Mouse (Mus musculus) lung, postnatal 14 days (tissue): ENCODE measurements around the gene Brpf3.
"Not testable (repeated sequence)": the region's sequence is repeated elsewhere in the genome, so short reads cannot be mapped to it uniquely, and the experiment has no call there.

Source experiments
- DNase-seq: peaks from one replicate; pipeline ENCODE4 v3.0.0; 2021

Gene Brpf3

DNA sequence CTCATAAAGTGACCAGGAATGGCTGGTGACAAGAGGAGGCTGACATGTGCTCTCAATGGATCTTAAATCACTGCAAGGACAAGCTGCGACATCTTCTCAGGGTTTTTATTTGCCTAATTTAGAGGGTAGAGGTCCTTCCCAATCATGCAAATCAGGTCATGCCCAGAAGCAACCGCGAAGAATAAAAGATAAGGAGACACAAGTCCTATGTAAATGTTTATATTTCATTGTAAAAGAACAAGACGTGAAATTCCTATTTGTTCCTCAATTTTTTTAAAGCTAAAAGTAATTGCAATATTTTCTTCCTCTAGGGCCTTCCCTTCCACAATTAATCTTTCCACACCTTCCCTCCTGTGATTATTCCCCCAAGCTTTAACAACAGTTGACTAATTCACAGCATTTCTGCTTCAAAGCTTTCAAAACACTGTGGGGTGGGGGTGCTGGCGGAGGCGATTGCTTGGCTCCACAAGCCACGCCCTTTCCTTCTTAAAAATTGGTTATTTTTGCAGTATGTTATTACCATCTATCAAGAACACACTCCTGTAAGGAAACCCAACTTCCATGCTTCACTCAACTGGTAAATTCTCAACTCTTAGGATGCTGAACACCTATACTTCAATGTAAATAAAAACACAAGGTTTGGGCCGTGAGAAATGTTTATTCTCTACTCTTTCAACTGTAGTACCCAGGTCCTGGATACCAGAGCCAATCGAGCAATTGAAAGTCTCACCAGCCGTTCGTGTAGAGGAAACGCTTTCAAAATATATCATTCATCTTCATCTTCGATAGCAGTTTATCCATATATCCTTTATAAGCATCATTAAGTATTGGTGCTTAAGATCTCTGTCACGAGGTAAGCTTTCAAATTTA is 1.4 kb upstream of the Brpf3 start:
- peak; percentile 23 for DNase-seq

DNA sequence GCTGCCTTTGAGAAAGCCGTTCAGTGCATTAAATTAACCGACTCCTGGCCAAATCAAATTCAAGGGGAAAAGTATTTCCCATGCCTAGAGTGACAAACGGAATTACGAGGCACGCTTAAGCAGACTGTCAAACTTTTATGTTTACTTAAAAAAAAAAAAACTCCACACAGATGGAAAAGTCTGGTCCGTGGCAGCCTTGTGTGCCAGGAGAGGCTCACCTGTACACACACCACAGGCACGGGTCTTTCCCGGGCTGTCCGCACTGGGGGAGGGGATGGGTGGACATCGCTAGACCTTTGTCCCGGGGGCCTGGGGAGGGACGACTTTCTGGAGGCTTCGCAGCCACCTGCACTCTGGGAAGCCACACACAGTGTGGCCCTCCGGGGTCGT is 614 bp upstream of the Brpf3 start:
- DNase-seq = peak; percentile 16

DNA sequence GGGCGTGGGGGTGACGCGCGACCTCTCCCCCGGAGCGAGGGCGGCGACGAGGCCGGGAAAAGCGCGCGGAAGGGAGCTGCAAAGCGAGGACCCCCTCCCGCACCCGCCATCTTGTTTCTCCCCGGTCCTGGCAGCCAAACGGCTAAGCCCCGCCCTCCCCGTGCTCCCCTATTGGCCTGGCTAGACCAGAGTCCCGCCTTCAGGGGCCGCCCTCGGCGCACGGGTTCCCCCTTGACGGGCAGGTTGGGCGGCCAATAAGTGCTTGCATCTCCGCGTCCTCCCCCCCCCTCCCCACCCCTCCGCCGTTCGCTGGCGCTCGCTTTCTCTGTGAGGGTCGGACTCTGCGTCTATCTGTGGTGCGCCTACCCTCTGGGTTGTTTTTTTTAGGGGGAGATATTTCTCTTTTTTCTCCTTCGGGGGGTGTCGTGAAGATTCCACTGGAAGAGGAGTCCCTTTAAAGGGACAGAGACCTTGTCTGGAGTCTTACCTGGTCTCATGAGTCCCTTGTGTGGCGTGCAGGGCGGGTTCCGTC is 650 bp downstream of the Brpf3 start:
- peak; percentile 100 for DNase-seq

DNA sequence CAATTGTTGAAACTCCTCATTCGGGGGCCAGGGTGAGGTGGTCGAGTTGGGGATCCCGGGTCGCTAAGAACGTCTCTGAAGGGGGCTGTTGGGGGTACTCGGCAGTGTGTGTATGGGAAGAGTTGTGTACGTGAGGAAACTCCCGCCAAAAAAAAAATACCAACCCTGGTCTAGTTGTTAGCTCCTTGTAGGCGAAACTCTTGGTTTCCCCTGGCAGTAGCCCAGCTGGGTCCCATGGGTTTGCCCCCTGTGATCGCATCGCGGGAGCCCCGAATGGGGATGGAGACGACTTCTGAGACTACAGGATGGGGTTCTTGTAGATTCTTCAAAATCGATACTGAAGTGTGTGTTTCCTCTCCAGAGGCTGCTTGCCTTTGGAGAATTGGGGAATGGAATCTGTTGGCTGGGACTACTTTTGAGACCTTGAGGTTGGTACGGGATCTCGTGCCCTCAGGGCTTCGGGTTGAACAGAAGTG is 1.2 kb downstream of the Brpf3 start:
- DNase-seq = no peak

DNA sequence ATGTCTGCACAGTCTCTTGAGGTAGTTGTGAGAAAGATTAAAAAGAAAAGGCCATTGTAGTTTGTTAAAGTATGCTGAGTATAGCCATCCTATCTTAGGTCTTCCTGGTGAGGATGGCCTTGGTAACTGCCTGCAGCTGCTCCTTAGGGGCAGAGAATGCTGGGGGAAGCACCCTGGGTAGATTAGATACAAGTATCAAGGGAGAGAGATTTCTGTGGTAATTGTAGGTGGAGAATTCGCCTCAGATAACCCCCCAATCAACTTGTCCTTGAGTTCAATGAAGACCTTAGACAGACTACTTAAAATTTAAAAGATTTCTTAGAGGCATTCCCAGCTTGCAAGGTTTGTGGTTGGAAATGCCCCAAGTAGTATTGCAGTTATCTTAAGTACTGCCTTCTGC is 2.4 kb downstream of the Brpf3 start:
- no peak for DNase-seq

DNA sequence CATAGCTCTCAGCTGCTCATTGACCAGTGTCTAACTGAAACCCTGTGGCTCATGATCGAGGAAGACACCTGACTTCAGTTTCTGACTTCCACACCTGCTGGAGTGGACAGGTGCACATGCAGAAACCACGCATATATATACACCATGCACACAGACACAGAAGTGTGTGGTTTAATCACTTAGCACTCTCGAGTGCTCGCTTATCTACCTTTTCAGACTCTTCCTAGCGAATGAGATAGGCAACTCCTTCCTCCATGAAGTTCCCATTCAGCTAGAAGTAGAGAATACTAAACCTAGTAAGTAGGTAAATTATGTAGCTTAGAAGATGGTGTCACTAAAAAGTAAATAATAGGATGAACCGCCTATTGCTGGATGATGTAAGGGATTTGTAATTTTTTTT is 4.1 kb downstream of the Brpf3 start:
- DNase-seq = no peak

DNA sequence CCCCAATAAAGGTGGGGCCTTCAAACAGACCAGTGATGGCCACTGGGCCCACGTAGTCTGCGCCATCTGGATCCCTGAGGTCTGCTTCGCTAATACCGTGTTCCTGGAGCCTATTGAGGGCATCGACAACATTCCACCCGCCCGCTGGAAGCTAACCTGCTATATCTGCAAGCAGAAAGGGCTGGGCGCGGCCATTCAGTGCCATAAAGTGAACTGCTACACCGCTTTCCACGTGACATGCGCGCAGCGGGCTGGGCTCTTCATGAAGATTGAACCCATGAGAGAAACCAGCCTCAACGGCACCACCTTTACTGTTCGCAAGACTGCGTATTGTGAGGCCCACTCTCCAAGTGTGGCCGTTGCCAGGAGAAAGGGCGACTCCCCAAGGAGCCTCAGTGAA is 5.9 kb downstream of the Brpf3 start:
- no peak for DNase-seq

DNA sequence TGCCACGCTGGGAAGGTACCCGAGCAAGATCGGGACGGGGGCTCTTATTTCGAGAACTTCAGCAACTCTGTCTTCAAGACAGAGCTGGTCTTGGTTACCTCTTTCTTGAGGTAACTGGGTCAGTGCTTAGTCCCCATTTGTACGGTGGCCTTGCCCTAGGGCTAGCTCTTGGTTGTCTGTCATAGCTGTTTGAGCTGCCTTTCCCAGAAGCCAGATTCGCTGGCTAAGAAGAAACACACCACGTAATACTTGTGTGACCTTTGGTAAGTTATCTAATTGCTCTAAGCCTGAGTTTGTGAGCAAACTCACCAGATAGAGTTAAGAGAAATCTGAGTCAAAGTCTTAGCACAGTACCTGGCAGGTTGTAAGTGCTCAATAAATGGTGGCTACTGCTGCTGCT is 7.8 kb downstream of the Brpf3 start:
- DNase-seq = no peak

DNA sequence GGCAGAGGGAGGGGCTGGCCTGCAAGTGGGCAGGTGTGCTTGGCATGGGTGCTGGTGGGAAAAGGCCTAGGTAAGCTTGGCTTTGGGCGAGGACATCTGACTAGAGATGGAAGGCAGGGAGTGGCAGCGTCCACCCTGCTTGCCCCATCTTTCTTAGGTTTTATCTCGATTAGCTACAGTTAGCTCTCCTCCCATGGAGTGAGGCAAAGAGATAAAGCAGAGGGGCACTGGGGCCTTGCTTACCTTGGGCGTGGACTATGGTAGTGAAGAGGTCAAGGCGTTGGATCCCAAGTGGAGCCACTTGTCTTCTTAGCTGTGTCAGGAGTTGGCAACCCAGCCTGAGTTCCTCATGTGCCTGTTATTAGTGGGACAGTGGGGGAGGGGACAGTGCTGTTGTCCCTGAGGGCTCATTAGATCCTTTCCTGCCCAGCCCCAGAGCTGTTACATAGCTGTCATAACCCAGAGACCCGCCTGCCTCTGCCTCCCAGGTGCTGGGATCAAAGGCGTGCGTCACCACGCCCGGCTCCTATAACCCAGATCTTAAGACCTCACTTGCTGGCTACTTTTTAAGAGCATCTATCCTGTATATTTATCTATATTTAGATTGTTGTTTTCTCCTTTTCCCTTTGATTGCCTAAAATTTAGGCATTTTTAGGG is 8.4 kb downstream of the Brpf3 start:
- no peak for DNase-seq

DNA sequence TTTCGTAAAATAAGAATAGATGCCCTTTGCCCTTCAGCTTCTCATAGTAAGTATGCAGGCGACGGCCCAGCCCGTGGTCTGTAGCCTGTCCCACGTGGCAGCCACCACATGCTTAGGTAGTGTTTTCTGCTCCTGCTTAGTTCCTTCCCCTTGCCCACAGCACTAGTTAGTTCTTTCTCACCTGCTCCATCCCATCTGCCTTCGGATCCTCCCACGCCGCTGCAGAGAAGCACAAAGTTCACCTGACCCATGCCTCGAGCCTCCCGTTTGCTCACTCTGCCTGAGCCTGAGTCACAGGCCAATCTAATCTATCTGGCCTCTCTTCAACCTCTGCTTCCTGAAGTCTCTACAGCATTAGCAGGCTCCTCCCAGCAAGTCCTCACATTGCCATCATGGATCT is 11.5 kb downstream of the Brpf3 start:
- no peak for DNase-seq

DNA sequence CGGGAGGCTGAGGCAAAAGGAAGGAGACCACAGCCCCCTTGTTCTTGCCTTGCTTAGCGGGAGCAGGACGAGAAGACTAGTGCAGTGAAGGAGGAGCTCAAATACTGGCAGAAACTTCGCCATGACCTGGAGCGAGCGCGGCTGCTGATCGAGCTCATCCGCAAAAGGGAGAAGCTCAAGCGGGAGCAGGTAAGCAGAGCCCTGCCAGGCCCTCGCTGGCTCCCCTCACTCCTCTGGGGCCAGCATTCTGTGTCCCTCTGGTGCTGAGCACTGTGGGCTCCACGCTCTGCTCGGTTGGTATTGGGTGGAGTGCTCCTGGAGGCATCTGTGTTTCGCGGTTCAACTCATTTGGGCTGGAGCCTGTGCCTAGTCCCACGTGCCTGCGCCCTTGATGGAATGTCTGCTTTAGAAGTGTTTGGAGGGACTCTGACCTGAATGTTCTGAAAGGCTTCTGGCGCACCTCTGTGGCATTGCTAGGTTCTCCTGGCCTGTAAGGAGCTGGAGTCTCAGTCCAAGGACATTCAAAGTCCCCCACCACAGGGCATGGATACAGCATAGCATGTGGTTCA is 13.7 kb downstream of the Brpf3 start:
- DNase-seq = no peak

DNA sequence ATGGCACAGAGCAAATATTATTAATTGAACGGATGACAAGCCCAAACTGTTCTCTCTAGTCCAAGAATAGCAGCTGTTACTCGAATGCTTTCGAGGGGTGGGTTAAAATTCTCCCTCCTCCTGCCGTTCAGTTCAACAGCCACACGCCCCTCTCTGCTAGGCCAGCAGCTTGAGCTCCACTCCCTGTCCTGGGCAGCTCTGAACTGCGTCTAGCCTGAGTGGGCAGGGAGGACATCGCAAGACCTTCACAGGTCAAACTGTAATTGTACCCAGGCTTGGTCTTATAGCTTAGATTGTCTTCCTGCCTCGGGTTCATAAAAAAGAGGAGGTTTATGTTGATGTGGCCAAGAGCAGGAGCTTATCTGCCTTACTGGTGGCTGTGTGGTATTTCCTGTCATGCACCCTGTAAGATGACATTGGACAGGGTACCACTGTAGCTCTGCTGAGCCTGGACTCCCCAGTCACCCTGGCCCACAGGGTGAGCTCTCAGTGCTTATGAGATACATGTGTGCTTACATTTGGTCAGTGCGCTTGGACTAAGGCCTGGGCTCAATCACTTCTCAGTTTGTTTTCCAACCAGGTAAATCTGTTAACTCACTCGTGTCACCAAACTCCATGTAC is 14.6 kb downstream of the Brpf3 start:
- no peak for DNase-seq

DNA sequence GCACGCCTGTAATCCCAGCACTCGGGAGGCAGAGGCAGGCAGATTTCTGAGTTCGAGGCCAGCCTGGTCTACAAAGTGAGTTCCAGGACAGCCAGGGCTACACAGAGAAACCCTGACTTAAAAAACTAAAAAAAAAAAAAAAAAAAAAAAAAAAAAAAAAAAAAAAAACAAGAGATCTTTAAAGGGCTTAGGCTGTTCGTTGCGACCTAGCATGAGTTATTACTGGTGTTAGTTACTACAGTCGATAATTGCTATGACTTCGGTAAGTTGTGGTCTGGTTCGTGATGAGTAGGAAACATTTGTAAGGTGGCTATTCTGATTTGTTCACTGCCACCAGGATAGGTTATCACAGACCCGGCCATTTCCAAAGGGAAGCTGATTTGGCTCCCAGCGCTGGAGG is 15.4 kb downstream of the Brpf3 start:
- not testable (repeated sequence) for DNase-seq

DNA sequence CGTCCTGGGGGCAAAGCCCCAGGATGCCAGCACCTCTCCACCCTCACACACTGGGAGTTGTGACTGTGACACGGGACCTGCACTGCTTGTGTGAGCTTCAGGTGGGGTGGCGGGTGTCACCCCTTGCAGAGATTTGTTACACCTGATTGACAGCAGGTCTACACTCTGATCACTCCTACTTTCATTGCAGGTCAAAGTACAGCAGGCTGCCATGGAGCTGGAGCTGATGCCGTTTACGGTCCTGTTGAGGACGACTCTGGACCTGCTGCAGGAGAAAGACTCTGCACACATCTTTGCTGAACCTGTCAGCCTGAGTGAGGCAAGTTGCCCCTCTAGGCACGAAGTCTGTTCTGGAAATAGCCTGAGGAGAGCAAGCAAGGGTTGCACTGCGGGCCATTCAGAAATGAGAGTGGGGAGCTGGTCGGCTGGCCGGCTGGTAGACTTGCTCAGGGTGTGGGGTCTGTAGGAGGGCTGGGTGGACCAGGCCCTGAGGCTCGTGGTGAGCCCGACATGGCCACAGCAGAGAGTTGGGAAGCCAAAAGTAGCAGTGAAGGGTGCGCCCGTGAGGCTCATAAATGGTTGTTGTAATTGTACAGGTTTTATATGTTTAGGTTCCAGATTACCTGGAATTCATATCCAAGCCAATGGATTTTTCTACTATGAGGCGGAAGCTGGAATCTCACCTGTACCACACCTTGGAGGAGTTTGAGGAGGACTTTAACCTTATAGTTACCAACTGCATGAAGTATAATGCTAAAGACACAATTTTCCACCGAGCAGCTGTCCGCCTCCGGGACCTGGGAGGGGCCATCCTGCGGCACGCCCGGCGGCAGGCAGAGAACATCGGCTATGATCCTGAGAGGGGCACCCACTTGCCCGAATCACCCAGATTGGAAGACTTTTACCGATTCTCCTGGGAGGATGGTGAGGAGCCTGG is 16.3 kb downstream of the Brpf3 start:
- DNase-seq = no peak

DNA sequence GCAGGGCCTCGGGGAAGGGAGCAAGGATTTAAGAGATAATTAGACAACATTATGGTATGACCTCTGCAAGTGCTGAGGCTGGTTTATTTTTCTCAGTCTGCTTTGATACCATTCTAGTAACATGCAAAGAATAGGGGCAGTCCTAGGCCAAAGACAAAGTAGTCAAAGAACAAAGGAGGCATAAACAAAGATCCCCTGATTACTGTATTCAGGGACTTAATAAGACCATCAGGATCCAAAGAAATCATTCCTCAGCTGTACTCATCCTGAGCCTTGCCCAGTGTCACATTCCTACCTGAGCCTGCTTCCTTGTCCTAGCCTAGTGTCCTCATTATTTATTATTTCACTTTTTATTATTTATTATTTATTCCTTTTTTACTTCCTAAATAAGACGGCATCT is 19.3 kb downstream of the Brpf3 start:
- DNase-seq = no peak

DNA sequence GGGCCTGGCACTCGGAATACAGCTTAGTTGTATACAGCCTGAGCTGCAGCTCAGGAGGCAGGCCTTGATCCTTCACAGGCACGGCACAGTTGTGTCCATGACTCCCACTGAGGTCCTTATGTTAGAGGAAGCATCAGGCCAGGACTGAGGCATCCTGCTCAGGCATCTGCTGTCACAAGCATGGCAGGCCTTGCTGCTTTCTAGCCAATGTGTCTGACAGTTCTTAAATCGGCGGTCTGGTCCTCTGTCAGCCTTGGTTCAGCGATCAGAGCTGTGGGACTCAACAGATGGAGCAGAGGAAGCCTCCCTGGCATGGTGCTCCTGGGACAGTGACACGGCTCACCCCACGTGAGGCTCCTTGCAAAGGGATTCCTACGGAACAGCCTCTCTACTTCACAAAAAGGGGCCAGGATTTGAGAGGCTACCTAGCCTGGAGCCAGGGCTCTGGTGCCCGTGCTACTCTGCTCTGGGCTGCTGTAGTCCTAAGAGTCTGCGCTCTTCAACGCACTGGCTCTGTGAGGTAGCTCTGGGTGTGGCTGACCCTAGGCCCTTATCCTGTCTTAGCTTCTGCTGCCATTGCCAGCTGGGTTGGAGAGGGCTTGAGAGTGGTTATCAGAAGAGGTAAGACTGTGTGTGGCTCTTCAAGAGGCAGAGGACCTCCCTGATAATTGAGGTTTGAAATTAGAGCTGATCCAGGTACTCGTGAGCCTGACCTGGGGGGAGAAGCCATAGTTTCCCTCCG is 22.3 kb downstream of the Brpf3 start:
- DNase-seq = no peak

DNA sequence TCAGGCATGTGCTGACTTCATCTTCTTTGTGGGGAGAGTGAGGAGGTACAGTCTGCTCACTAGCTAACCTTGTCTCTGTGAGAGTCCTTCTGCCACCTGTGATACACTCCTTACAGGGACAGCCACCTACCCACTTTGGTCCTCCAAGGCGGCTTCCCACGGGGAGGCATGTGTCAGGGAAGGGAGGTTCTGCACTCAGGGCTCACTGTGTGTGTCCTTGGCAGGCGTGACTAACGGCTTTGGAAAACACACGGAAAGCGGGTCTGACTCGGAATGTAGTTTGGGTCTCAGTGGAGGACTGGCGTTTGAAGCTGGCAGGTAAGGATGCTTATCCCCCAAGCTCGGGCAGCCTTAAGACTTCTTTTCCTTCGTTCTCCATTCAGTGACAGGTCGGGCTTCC is 22.9 kb downstream of the Brpf3 start:
- no peak for DNase-seq

DNA sequence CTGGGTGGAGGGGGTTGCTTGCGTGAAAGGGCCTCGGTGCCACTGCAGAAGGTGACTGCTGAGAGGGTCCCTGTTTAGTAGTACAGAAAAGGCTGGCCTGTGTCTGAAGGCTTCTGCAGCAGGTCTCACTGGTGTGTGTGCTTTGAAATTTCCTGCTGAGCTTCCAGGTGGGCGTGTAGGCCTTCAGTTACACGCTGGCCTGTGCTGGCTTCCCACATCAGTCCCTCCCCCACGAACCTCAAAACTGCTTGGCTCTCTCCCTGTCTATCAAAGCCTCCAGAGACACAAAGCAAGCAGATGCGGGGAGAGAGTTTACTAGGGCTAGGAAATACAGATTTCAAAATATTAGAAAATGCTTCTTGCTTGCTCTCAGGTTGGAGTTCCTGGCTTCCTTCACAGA is 24.0 kb downstream of the Brpf3 start:
- no peak for DNase-seq

DNA sequence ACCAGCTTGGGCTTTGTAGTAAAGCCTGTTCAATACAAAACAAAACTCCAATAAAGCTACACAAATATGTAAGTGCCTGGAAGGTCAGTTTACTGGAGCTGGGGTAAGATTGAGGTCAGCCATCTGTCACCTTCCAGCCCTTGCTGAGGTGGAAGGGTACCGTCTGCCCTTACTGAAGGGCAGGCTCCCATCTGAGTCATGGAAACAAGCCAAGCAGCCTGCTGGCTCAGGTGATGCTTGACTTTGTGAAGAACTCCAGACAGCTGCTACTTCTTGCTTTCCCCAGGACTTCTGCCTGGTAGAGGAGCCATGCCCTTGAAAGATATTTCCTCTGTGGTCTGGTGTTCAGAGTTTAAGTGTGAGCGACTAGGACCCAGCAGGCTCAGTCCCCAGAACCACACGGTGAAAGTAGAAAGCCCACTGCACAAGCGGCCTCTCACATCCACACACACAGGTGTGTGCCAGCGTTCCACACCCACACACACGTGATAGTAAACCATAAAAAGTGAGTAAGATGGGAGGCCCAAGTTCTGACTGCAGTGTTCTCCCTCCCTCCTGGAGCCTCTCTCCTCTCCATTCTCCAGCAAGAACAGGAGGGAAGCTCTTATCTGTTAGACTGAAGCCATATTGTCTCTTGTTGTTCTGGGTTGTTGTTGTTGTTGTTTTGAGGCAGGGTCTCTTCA is 24.6 kb downstream of the Brpf3 start:
- no peak for DNase-seq

DNA sequence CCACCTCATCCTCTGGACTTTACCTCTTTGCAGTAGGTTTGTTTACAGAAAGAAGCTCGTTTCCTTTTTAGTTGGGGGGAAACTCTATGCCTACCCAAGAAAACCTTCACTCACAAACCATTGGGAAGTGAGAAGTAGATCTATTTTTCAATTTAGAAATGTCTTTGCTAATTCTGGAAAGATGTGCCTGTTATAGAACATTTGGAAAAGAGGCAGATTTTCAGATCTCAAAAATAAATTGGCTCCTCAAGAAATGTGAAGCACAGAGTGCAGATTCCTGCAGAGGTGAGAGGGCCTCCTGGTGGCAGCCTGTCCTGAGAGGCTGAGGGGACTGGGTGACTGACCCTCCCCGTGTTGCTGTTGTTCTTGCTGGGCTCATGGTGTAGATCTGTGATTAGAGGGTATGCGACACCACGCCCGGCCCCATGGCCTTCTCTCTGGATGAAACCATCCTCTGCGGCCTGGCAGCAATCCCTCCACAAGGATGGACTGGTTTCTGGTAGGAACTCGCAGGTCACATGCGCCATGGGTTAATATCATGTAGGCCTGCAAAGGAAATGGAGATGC is 26.9 kb downstream of the Brpf3 start:
- DNase-seq = no peak

DNA sequence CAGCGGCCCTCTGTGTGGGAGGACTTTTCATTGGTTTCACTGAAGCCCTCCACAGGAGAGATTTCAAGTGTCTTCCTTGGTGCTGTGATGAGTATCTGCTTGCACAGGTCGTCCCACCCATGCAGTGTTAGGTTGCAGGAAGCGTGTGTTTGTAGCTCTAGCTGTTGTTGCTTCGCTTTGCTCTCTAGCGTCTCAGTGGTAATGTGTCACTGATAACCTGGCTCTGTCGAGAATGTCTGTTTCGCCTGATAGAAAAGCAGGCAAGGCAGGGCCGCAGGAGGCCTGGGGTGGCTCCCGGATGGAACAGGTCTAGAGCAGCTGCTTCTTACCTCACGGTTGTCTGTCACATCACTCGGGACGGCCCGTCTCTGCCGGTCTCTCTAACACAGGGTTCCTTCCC is 28.2 kb downstream of the Brpf3 start:
- no peak for DNase-seq
